Mouse (Mus musculus) midbrain, embryonic 13.5 days (tissue): ENCODE measurements around the gene Artn. TPM values are rescaled to one million over a fixed set of nuclear protein-coding genes. Genes with fewer than 3 reads are reported as not detected.

Source experiments
- ATAC-seq: fragments of 200-750 bp; cut with Nextera tagmentation; 2 replicates; pipeline ENCODE4 v1.8.0; 2017; ENCODE audit warnings: mild to moderate bottlenecking, moderate TSS enrichment, moderate library complexity
- H3K27ac ChIP-seq: fragments of 300-500 bp; sonication (generic); 2 replicates; pipeline ENCODE4 v1.5.1; 2015; ENCODE audit warnings: inconsistent platforms, mild to moderate bottlenecking, moderate library complexity
- H3K27me3 ChIP-seq: fragments of 300-500 bp; sonication (generic); 2 replicates; pipeline ENCODE4 v1.6.1; 2015; ENCODE audit warnings: mild to moderate bottlenecking, inconsistent platforms
- H3K36me3 ChIP-seq: fragments of 300-500 bp; sonication (generic); 2 replicates; pipeline ENCODE4 v1.6.1; 2015; ENCODE audit warnings: mild to moderate bottlenecking, inconsistent platforms
- H3K4me1 ChIP-seq: fragments of 300-500 bp; sonication (generic); replicated peaks from 2 replicates; pipeline ENCODE4 v1.6.1; 2015; ENCODE audit warnings: inconsistent platforms
- H3K4me2 ChIP-seq: fragments of 300-500 bp; sonication (generic); replicated peaks from 2 replicates; pipeline ENCODE4 v1.6.1; 2015; ENCODE audit warnings: moderate library complexity, mild to moderate bottlenecking, inconsistent platforms
- H3K4me3 ChIP-seq: fragments of 300-500 bp; sonication (generic); replicated peaks from 2 replicates; pipeline ENCODE4 v1.5.1; 2015; ENCODE audit warnings: mild to moderate bottlenecking, inconsistent platforms
- H3K9ac ChIP-seq: fragments of 300-500 bp; sonication (generic); replicated peaks from 2 replicates; pipeline ENCODE4 v1.6.1; 2015; ENCODE audit warnings: mild to moderate bottlenecking, inconsistent platforms
- H3K9me3 ChIP-seq: fragments of 300-500 bp; sonication (generic); 2 replicates; pipeline ENCODE4 v1.6.1; 2016; ENCODE audit warnings: mild to moderate bottlenecking, inconsistent platforms
- WGBS: fragments of 180-500 bp; shearing (Covaris S2); methylation state at CpG from one replicate; pipeline ENCODE4 v1.1.7; 2015; 5-methylcytosine and 5-hydroxymethylcytosine counted together
- polyA plus RNA-seq: library from polyadenylated mRNA; unstranded; fragments of >200 nt; fragmentation: Nextera tagmentation; extraction: Ambion mirVana; gene quantifications from 2 replicates; pipeline ENCODE4 v1.2.1, GENCODE M21; 2015

Gene Artn
- 0.30 TPM in 2 replicates for polyA plus RNA-seq

GRCm38 (mm10) chr4:117929391-117929881 is at the start of gene Artn:
Gene Artn, minus strand, starts transcription at chr4:117929763.
- under 1% methylated on average over 24 of the region's 33 CpGs for WGBS
- no peak within 1 kb of the TSS; the same call in 1 of the 2 replicates for H3K9ac ChIP-seq
- H3K36me3 ChIP-seq: peaks cover 4% of the 10 kb centered on the region; the same call in 1 of the 2 replicates
- H3K27ac ChIP-seq: no peak within 1 kb of the TSS
- no peaks in the 10 kb centered on the region for H3K9me3 ChIP-seq
- peaks cover 64% of the 10 kb centered on the region for H3K27me3 ChIP-seq
- peak within 1 kb of the TSS; percentile 59 for H3K4me2 ChIP-seq
- peaks cover 35% of the 10 kb centered on the region for H3K4me1 ChIP-seq
- ATAC-seq: no peak
- peak within 1 kb of the TSS; percentile 30 for H3K4me3 ChIP-seq

- WGBS: 93% methylated on average over 4 of the region's 4 CpGs
- ATAC-seq: no peak
- Histone ChIP-seq H3K9ac (no peak overlapping the region), H3K4me2 (no peak overlapping the region), H3K4me1 (peaks cover 6% of the 10 kb centered on the region; the same call in 1 of the 2 replicates), H3K4me3 (no peak overlapping the region), H3K9me3 (no peaks in the 10 kb centered on the region), H3K27ac (no peak overlapping the region), H3K36me3 (no peaks in the 10 kb centered on the region), H3K27me3 (no peaks in the 10 kb centered on the region)
Measured at GRCm38 (mm10) chr4:117979181-117979580, 49.6 kb upstream of the Artn start.

GRCm38 (mm10) chr4:117978282-117978681 is 48.7 kb upstream of the Artn start:
- H3K9ac ChIP-seq: no peak overlapping the region
- H3K27ac ChIP-seq: no peak overlapping the region
- no peaks in the 10 kb centered on the region for H3K9me3 ChIP-seq
- H3K4me1 ChIP-seq: peaks cover 6% of the 10 kb centered on the region; the same call in 1 of the 2 replicates
- 92% methylated on average over 9 of the region's 9 CpGs for WGBS
- ATAC-seq: no peak
- H3K4me2 ChIP-seq: no peak overlapping the region
- no peaks in the 10 kb centered on the region for H3K36me3 ChIP-seq
- H3K27me3 ChIP-seq: no peaks in the 10 kb centered on the region
- H3K4me3 ChIP-seq: no peak overlapping the region

- no peak overlapping the region for H3K27ac ChIP-seq
- H3K27me3 ChIP-seq: no peaks in the 10 kb centered on the region
- H3K4me3 ChIP-seq: no peak overlapping the region
- no peaks in the 10 kb centered on the region for H3K9me3 ChIP-seq
- no peak for ATAC-seq
- H3K36me3 ChIP-seq: no peaks in the 10 kb centered on the region
- WGBS: 84% methylated on average over 11 of the region's 11 CpGs
- no peak overlapping the region for H3K4me2 ChIP-seq
- peaks cover 3% of the 10 kb centered on the region; the same call in 1 of the 2 replicates for H3K4me1 ChIP-seq
- no peak overlapping the region for H3K9ac ChIP-seq
Measured at GRCm38 (mm10) chr4:117977841-117978240, 48.3 kb upstream of the Artn start.

GRCm38 (mm10) chr4:117977371-117977770 is 47.8 kb upstream of the Artn start:
- 91% methylated on average over 9 of the region's 9 CpGs for WGBS

GRCm38 (mm10) chr4:117975820-117976219 is 46.3 kb upstream of the Artn start:
- H3K27ac ChIP-seq: no peak overlapping the region
- no peaks in the 10 kb centered on the region for H3K9me3 ChIP-seq
- H3K4me2 ChIP-seq: no peak overlapping the region
- H3K27me3 ChIP-seq: no peaks in the 10 kb centered on the region
- H3K4me3 ChIP-seq: no peak overlapping the region
- 92% methylated on average over 1 of the region's 1 CpGs for WGBS
- H3K9ac ChIP-seq: no peak overlapping the region
- H3K36me3 ChIP-seq: no peaks in the 10 kb centered on the region
- no peak for ATAC-seq
- H3K4me1 ChIP-seq: no peaks in the 10 kb centered on the region

More at GRCm38 (mm10) chr4:117977371-117977770, 47.8 kb upstream of the Artn start:
- no peaks in the 10 kb centered on the region for H3K36me3 ChIP-seq
- H3K4me1 ChIP-seq: no peaks in the 10 kb centered on the region
- H3K9ac ChIP-seq: no peak overlapping the region
- H3K27ac ChIP-seq: no peak overlapping the region
- H3K4me2 ChIP-seq: no peak overlapping the region
- ATAC-seq: no peak
- no peaks in the 10 kb centered on the region for H3K27me3 ChIP-seq
- no peak overlapping the region for H3K4me3 ChIP-seq
- no peaks in the 10 kb centered on the region for H3K9me3 ChIP-seq

GRCm38 (mm10) chr4:117974719-117975118 is 45.2 kb upstream of the Artn start:
- H3K27ac ChIP-seq: no peak overlapping the region
- no peaks in the 10 kb centered on the region for H3K4me1 ChIP-seq
- 79% methylated on average over 5 of the region's 5 CpGs for WGBS
- no peak overlapping the region for H3K4me2 ChIP-seq
- no peak overlapping the region for H3K4me3 ChIP-seq
- H3K9ac ChIP-seq: no peak overlapping the region
- no peaks in the 10 kb centered on the region for H3K27me3 ChIP-seq
- H3K36me3 ChIP-seq: no peaks in the 10 kb centered on the region
- ATAC-seq: no peak
- no peaks in the 10 kb centered on the region for H3K9me3 ChIP-seq

GRCm38 (mm10) chr4:117972999-117973398 is 43.4 kb upstream of the Artn start:
- 61% methylated on average over 10 of the region's 10 CpGs for WGBS
- Histone ChIP-seq H3K9ac (no peak overlapping the region), H3K27ac (no peak overlapping the region), H3K4me1 (no peaks in the 10 kb centered on the region), H3K4me3 (no peak overlapping the region), H3K9me3 (no peaks in the 10 kb centered on the region), H3K36me3 (no peaks in the 10 kb centered on the region), H3K4me2 (no peak overlapping the region), H3K27me3 (no peaks in the 10 kb centered on the region)
- no peak for ATAC-seq

- H3K4me2 ChIP-seq: no peak overlapping the region
- H3K9me3 ChIP-seq: no peaks in the 10 kb centered on the region
- ATAC-seq: no peak
- WGBS: 88% methylated on average over 14 of the region's 14 CpGs
- peaks cover 8% of the 10 kb centered on the region for H3K36me3 ChIP-seq
- H3K27ac ChIP-seq: no peak overlapping the region
- H3K9ac ChIP-seq: no peak overlapping the region
- no peaks in the 10 kb centered on the region for H3K27me3 ChIP-seq
- H3K4me3 ChIP-seq: no peak overlapping the region
- H3K4me1 ChIP-seq: no peaks in the 10 kb centered on the region
Measured at GRCm38 (mm10) chr4:117964346-117965025, 34.9 kb upstream of the Artn start.

- Histone ChIP-seq H3K4me3 (no peak overlapping the region), H3K9ac (no peak overlapping the region), H3K27me3 (no peaks in the 10 kb centered on the region), H3K9me3 (no peaks in the 10 kb centered on the region), H3K36me3 (peaks cover 42% of the 10 kb centered on the region), H3K4me2 (no peak overlapping the region), H3K27ac (no peak overlapping the region), H3K4me1 (no peaks in the 10 kb centered on the region)
- no peak for ATAC-seq
- 75% methylated on average over 4 of the region's 4 CpGs for WGBS
Measured at GRCm38 (mm10) chr4:117957492-117957891, 27.9 kb upstream of the Artn start.

GRCm38 (mm10) chr4:117947493-117947892 is 17.9 kb upstream of the Artn start:
- no peak overlapping the region for H3K9ac ChIP-seq
- peaks cover 13% of the 10 kb centered on the region for H3K4me1 ChIP-seq
- no peaks in the 10 kb centered on the region for H3K9me3 ChIP-seq
- H3K27me3 ChIP-seq: no peaks in the 10 kb centered on the region
- no peak for ATAC-seq
- no peak overlapping the region for H3K4me3 ChIP-seq
- no peak overlapping the region for H3K27ac ChIP-seq
- H3K36me3 ChIP-seq: peaks cover 25% of the 10 kb centered on the region
- 80% methylated on average over 7 of the region's 7 CpGs for WGBS
- no peak overlapping the region for H3K4me2 ChIP-seq

GRCm38 (mm10) chr4:117946639-117947305 is 17.2 kb upstream of the Artn start:
- 90% methylated on average over 11 of the region's 11 CpGs for whole genome bisulfite sequencing
- Histone ChIP-seq H3K9ac (no peak overlapping the region), H3K4me1 (peaks cover 13% of the 10 kb centered on the region), H3K36me3 (peaks cover 18% of the 10 kb centered on the region), H3K4me2 (no peak overlapping the region), H3K27me3 (no peaks in the 10 kb centered on the region), H3K27ac (no peak overlapping the region), H3K9me3 (no peaks in the 10 kb centered on the region), H3K4me3 (no peak overlapping the region)
- ATAC-seq: no peak
